Mouse (Mus musculus): Measurements from ENCODE around the gene St7.

St7 gene

DNA sequence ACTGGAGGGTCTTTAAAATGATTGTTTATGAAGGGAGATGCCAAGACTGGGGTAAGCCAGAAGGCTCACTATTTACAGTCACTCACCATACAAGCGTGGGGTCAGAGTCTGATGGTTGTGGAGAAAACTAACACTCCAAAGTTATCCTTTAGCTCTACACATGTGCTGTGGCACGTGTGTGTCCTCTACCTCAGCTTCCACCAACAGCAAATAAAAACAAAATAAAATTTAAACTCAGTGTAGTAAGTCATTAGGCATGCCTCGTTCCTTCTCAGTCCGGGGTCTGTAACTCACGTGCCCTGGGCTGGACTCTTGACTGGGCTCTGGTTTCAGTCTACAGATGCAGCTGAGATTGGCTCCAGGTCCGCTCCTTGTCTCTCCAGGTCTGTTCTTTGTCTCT is 27.3 kb downstream of the St7 start:
- no peak for DNase-seq

DNA sequence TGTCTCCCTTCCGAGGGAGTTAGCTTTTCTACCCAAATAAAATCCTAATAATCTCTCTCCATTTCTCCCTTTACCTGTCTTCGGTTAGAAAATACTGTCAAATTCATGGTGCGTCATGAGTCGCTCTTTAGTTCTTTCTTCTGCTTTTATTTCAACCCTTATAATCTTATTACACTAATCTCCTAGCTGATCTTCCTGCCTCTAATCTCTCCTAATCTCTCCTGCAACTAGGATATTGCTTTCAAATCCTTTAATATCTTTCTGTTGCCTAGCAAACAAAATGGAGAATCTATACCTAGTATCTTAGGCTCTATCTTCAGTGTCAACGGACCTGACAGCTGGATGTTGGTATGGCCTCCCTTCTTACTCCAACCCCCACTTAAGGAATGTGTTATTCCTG is 29.0 kb downstream of the St7 start:
- DNase-seq: no peak

DNA sequence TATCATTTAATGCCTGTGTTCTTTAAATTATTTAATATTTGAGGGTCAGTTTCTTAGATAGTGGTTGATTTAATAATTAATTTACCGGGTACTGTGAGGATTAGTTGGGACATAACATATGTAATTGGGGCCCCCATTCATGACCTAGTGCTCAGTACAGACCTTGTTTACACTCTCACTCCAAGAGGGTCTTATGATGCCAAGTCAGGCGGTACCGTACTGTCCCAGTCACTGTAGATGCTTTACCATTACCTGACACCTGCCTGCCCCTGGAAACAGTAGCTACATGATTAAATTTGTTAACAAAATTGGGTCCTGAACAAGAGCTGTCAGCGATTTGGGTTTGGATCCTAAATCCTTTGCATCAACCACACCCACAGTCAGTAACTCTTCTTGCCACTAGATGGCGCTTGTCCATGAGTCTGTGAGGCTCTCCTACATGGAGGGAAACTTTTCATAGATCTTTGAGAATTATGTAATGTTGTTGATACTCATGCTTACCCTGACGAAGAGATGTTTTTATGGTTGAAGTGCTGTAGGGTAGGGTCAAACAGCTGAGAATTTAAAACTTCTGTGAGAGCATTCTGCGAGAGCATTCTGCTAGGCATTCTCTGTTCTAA is 33.2 kb downstream of the St7 start:
- DNase-seq: peak; percentile 67 to 80

DNA sequence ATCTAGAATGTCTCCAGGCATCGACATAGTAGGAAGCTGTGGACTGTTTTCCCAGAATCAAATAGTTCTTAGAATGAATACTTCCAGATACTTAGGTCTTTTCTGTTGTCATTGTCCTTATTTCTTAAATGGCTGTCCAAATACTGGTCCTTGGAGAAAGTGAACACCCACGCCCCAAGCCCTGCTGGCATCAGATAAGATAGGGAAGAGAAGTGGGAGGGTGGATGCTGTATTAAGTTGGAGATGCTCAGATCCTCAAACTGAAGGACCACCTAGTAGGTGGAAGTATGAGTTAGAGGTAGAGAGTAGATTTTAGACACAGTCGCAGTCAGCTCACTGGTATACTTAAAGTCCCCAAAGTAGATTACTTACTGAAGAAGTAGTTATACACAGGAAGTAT is 34.5 kb downstream of the St7 start:
- DNase-seq: no peak

DNA sequence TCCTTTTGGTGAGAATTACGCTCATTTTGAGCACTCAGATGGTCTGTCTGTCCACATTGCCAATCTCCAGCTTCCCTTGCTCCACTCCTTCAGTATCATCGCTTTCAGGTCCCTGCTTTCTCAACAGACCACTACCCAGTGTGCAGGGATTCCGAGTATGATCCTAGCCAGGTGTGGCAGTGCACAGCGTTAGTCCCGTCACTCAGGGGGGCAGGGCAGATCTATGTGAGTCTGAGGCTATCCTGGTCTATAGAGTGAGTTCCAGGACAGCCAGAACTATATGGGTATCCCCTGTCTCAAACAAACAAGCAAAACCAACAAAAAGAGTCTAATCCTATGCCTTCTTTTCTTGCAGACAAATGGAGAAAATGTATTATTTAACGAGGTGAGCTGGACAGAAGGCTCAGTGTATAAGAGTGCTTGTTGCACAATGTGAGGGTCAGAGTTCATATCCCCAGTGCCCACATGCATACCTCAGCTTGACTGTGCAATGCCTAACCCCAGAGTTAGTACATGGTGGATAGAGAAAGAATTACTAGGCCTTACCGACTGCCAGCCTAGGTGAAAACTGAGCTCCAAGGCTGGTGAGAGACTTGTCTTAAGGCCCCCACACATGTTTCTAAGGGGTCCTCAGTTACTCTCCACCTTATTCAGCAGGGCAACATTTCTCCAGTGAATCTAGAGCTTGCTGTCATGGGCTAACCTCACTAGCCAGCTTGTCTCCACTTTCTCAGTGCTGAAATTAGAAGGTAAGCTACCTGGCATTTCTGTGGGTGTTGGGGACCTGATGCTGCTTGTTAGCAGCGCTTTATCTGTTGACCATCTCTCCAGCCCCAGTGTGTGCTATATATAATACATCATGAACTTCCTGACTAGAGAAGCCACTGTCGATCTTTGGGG is 35.4 kb downstream of the St7 start:
- DNase-seq: no peak

DNA sequence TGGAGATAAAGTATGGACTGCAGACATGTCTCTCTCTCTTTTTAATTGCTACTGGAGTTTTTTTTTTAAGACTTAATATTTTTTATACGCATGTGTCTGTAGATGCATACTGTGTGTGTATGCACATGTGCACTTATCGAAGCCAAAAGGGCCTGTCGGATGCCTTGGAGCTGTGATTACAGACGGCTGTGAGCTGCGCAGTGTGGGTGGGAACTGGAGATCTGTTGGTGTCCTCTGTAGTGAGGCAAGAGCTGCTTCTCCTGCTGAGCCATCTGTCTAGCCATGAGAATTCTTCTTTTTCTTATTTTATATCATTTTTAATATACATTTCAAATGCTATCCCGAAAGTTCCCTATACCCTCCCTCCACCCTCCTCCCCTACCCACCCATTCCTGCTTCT is 37.4 kb downstream of the St7 start:
- no peak for DNase-seq

DNA sequence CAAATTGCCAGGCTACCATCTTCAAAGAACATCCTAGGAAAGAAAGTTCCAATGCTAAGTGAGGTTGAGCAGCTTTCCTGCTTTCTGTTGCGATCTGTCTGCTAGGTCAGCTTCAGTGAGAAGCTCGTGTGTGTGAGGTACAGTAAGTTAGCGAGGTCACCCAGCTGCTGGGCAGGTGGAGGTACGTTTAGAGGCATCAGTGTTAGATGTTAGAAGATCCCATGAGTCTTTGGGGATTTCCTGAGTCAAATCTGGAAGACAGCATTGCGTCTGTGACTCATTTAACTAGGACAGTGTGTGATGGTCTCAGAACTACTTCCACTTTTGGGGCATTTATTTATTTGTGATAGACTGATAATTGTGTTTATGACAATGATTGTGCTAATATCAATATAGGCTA is 39.0 kb downstream of the St7 start:
- no peak for DNase-seq

DNA sequence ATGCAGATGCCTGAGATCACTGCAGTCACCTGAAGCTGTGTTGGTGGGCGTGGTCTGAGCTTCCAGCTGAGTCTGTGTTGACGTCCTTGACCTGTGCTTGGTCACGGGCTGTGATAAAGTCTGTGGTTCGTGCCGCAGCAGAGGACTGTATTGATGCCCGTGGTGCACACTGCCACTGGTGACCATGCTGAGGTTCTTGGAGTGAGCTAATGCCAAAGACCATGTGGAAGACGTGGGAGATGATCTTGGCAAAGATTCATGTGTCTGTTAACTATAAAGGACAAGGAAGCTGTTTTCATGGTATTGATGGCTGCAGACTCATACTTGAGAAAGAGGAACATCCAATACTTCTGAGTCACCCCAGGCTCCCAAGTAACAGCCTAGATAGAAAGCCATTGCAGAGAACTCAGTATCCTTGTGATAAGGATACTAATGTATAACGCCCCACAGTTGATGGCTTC is 41.2 kb downstream of the St7 start:
- no peak for DNase-seq

DNA sequence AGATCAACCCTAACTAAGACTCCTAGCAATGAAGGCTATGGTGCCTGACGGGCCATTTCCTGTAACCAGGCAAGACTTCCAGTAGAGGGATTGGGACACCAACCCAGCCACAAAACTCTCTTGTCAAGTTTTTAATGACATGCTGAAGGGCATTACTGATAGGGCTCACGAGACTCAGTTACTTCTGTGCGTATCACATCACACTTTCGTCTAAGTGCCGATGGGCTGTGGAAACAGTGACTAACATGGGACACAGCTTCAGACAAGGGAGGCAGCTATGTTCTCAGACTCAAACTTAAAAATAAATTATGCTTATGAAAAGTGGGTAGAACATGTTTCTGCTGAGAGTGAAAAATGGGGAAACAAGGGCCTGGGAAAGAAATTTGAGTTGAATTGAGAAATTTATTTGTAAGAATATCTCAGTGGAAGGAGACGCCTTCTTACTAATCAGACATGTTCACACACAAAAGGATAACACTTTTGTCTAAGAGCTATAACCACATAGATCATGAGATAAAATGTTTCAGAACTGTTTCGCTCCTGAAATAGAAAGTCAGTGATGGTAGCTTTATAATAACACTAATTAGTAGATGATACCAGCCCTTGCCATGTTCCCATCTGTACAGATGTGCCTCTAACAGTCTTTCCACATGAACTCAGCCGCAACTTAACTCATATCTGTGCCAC is 44.7 kb downstream of the St7 start:
- no peak for DNase-seq

DNA sequence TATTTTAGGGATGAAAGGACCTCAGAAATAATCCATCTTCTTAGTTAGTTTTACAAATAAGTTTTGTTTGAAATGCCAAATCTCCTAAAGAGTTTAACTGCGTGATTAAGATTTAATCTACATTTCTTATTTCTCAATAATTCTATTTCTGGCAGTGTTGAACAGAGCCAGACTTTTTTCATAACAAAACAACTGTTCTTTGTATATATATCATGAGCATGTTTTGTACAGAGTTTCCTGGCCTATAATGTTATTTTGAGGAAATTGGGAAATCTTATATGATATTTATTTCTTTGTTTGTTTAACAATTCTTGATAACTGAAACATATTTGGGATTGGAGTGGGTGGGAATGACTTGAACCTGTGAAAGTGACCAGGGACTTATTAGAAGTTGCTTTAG is 47.4 kb downstream of the St7 start:
- no peak for DNase-seq

DNA sequence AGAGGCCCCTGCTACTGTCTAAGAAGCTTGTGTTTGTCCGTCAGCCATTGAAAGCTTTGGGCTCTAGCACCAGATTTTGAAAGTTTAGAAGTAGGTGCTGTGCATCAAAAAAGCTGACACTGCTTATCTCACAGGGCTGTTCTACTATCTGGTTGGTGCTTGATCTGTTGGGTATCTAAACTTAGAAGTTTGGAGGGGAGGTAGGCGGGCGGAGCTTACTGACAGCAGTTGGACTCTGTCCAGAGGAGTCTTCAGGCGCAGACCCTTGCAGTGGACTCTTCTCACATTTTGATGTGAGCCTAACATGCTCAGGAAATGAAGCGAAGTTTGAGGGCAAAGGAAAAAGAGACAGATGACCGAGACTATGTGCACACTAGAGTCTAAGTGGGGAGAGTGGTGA is 48.9 kb downstream of the St7 start:
- no peak for DNase-seq

DNA sequence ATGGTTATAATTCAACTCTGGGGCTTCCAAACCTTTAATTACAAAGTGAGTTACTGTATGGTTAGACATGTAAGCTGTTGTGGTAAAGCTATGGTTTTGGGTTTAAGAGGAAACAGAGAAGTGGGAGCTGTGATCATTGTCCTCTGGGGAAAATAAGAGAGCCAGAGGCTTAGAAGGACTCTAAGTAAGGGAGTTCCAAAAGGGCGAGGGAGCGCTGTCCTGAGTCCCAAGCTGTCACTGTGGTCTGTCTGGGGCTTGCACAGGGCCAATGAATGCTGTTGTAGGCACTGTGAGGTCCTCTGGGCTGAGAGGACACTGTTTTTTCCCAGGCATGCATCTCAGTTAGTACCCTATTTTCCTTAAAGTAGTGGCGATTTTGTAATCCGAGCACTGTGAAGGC is 49.5 kb downstream of the St7 start:
- DNase-seq: no peak

DNA sequence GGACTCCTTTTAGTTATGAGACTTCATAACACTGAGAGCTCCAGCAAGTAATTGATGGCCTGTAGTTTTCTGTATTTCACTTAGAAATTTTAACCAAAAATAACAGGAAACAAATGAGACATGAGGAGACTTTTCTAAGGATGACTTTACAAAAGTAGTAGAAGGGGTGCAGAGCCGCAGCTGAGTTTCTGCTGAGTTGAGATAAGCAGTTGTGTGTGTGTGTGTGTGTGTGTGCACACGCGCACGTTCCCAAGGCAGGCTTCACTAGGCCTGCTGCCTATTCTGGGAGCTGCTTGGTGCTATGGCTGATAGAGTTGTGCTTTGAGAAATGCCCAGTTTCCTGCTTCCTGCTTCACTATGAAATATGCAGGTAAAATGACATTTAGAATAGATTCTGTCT is 50.6 kb downstream of the St7 start:
- no peak for DNase-seq

DNA sequence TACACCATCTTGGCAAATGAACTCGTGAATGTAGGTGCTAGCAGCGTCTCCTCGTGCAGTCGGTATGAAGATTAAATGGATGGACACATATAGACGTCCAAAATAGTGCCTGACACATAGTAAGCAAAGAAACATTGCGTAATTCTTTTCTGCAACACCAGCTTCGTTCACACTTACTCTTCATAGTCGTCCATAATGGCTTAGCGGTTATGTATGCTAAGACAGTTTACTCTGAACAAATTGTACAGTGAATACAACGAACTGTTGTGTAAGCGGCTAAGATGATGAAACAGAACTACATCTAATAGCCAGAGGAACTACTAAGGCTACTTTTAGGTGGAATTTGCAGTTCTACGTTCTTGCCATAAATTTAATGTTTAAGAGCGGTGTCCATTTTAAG is 55.0 kb downstream of the St7 start:
- no peak for DNase-seq

DNA sequence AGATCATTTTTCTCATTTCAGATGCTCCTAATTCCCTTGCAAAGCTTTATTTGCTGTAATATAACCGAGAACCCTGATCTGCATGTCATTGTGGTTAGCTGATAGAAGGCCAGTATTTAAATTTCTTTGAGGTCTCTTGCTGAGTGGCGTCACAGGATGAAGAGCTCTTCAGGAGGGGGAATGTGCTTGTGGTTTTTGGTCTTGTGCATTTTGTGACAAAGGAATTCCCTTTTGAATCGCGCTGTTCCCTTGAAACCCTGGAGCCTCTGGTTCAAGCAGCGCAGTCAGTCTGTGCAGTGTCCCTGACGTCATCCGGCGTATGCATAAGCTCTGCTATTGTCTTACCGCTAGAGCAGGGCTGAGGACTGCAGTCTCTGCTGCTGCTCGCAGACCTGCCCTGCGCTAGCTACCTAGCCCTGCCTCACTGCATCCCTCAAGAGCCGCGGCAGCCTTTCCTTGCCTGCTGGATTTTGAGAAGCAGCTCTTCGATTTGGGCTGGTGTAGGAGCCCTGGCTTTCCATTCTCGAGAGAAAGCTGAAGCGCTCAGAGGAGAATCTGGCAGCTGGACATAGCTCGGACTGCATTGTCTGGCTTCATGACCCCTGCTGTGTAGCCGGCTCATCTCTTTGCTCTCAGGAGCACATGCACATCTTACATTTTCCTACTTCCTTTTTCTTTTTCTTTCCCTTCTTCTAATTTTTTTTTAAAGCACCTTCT is 56.3 kb downstream of the St7 start:
- peak; percentile 89 to 91 for DNase-seq

DNA sequence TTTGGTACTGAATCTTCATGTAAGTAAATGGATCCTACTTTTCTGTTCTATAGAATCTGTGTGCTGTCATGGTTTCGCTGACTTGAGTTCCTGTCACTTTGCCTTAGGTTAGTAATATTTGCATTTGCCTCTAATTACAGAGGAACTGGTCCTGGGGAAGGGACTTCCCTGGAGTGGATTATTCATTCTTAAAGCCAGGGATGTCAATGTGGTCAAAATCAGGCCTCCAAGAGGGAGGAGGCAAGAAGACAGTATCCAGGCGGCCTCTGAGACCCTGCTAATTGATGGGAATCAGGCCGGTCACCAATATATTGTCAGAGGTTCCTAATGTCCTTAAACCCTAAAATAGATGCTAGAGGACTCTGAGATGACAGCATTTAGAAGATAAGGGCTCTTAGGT is 56.9 kb downstream of the St7 start:
- DNase-seq: peak in 1 of 2 experiments; percentile 51

DNA sequence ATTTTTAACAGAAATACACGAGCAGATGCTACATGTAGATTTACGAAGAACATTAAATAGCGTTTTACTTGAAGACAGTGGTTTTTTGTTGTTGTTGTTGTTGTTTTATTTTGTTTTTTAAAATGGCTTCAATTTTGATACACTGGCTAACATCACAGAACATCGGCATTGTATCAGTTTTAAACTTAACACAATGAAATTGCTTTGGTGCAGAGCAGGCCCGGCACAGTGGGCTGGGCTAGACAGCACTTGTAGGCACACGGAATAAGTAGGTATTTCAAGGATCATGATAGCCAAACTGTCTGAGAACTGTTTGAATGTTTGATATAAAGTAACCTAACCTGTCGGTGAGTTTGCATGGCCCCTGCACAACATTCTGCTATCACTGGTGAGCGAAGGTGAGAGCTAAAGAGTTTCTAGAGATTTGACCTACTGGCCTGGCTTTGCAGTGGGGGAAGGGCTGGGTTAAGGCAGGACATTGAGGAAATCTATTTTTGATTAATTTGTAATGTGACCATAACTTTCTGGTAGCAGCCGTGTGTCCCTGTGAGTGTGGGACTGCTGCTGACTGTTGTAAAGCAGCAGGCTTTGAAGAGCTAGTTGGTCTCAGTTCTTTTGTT is 57.4 kb downstream of the St7 start:
- DNase-seq: peak; percentile 40 to 43

DNA sequence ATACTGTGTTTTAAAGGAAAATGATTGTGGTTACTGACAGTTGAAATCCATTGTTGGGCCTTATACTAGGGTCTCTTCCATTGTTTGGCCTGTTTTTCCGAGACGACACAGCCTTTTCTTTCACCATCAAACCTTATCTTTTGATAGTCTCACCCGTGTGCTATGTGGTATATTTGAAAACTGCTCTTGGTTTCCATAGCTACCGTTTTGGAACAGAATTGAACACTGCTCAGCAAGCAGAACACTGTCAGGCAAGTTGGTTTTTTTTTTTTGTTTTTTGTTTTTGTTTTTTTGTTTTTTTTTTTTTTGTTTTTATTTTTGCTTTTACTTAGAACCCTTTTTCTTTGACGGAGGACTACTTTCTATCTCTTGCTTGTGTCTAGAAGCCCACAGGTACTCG is 58.2 kb downstream of the St7 start:
- no peak for DNase-seq

DNA sequence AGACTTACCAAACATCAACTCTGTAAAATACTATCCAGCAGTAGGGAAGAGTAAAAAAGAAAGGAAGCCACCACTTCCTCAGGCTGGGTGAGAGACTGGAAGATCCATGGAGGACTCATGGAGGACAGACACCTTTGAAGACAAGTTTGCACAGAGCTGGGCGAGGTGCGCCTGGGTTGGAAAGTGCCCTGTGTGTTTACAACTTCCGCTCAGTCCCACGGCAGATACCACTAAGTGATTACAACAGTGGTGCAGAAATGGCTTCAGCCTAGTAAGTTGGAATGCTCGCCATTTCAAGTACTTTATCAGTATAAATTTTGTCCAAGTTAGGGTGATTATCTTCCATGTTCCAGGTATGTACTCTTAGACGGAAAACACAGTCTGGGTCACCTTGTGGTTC is 63.2 kb downstream of the St7 start:
- no peak for DNase-seq

DNA sequence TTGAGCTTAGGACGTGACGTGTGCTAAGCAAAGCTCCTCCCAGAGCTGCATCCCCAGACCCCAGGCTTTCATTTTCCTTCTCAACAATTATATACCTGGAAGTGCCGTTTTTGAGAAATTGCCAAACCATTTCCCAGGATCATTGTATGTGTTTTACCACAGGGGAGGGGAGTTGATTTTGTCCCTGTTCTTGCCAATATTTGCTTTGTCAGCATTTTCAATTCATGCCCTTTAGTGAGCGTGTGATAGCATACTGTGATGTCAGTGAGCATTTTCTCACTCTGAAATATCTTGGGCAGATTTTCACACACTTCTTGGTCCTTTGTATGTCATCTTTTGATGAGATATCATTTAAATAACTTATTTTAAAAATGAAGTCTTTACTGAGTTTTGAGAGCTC is 65.8 kb downstream of the St7 start:
- DNase-seq: no peak

DNA sequence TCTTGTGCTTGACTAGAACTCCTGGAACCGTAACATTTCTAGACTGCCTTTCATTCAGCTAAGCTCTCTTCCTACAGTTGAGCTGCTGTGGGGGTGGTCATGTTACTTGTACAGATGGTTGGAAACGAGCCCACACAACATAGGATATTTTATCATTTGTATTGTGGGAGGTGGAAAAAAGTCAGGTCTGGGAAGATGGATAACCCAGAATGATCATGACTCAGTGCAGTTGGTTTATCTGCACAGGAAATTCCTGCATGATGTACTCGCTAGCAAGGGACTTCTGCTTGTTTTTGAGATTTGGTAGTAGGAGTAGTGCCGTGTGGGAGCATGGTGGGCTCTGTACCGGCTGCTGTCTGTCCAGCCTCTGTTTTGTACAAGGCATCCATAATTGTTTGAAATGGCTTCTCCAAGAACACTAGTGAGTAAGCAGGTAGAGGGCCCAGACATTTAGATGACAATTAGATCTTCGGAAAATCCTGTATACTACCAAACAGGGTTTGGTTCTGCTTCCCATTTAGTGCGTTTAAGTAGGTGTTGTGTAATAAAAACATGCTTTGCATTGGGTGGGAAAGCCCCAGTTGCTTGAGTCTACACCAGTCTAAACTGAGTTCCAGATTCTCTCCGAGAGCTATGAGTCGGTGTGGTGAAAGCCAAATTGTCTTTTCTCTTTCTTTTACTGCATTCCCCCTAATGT is 71.4 kb downstream of the St7 start:
- DNase-seq: no peak

DNA sequence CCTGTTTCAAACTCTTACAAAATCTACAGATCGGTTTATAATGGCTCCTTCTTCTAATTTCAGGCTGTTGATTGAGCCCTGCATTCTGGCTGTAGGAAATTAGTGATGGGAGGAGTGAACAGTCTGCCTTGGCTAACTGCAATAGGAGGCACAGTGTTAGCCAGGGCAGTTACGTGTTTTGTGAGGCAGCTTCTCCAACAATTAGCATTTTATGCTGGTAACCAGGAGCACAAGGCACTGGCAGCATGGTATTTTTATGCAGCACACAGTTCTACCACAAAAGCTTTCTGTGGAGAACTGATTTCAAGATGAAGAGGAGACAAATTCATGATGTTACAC is 71.9 kb downstream of the St7 start:
- no peak for DNase-seq
